Mouse (Mus musculus) G1E (cell line): ENCODE results near the gene Sptssb.

Source experiments
- CTCF ChIP-seq: IDR thresholded peaks from 2 replicates; pipeline ENCODE4 v1.5.1; 2012; ENCODE audit warnings: low read depth, low read length, inconsistent platforms, mixed read lengths
- GATA1 ChIP-seq: IDR thresholded peaks from 2 replicates; pipeline ENCODE4 v1.6.1; 2012; ENCODE audit warnings: borderline replicate concordance, low read length, inconsistent platforms, mixed read lengths
- POLR2AphosphoS5 ChIP-seq: IDR thresholded peaks from 2 replicates; pipeline ENCODE4 v1.6.1; 2012; ENCODE audit warnings: low read depth, low read length, inconsistent platforms; ENCODE audit not compliant: insufficient replicate concordance

DNA sequence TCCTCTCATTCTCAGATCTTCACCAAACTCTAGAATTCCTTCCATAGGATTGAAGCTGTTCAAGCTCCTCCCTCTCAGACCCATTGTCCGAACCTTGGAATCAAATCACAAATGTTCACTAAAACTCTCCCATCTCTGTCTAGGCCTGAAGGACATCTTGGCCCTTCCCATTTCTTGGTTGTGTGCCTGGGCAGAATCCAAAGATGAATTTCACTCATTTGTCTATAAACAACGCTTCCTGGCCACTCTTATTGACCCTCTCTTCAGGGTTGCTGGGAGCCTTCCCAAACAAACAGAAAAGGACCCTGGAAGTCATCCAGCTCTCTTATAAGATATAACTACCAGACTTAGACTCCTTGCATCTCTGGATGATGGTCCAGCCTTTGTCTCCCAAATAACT lies 61.8 kb downstream of the Sptssb start:
- TF ChIP-seq CTCF (no peak), POLR2AphosphoS5 (no peak), GATA1 (no peak)
